Mouse (Mus musculus): ENCODE measurements at regions not wholly inside any gene's neighbourhood (a gene's known extent, or its start where the extent isn't known, plus 50 kb on each side); places are given as distances from the start of the nearest gene placed in this dataset.

GRCm38 (mm10) chr14:25223091-25223490 is 235.9 kb upstream of the Zmiz1 start:
- WGBS: 56% methylated on average over 1 of the region's 1 CpGs
- Histone ChIP-seq H3K27me3 (replicated peaks; ENCODE audit: control insufficient read depth, insufficient read depth, low read length) (no peaks in the 10 kb centered on the region), H3K36me3 (ENCODE audit: control insufficient read depth, insufficient read depth, low read length) (no peaks in the 10 kb centered on the region), H3K4me1 (replicated peaks; ENCODE audit: control insufficient read depth, insufficient read depth, low read length) (peaks cover 24% of the 10 kb centered on the region), H3K4me2 (no peak overlapping the region), H3K9ac (ENCODE audit: low read depth, low read length) (no peak overlapping the region), H3K27ac (ENCODE audit: low read depth, low read length) (no peak overlapping the region), H3K4me3 (ENCODE audit: low read depth, low read length) (no peak overlapping the region), H3K9me3 (ENCODE audit: control insufficient read depth, low read length) (no peaks in the 10 kb centered on the region)
- ATAC-seq (replicated peaks; ENCODE audit: low FRiP score): no peak
- DNase-seq (ENCODE audit: low spot score): no peak

GRCm38 (mm10) chr14:25225214-25225613 is 233.8 kb upstream of the Zmiz1 start:
- DNase-seq (ENCODE audit: low spot score): no peak
- Histone ChIP-seq H3K9me3 (ENCODE audit: control insufficient read depth, low read length) (no peaks in the 10 kb centered on the region), H3K27ac (ENCODE audit: low read depth, low read length) (no peak overlapping the region), H3K36me3 (ENCODE audit: control insufficient read depth, insufficient read depth, low read length) (no peaks in the 10 kb centered on the region), H3K4me1 (replicated peaks; ENCODE audit: control insufficient read depth, insufficient read depth, low read length) (peaks cover 24% of the 10 kb centered on the region), H3K9ac (ENCODE audit: low read depth, low read length) (no peak overlapping the region), H3K4me3 (ENCODE audit: low read depth, low read length) (no peak overlapping the region), H3K27me3 (replicated peaks; ENCODE audit: control insufficient read depth, insufficient read depth, low read length) (no peaks in the 10 kb centered on the region), H3K4me2 (no peak overlapping the region)
- no peak for ATAC-seq (replicated peaks; ENCODE audit: low FRiP score)
- WGBS: 44% methylated on average over 3 of the region's 3 CpGs

GRCm38 (mm10) chr14:25226155-25226839 is 232.7 kb upstream of the Zmiz1 start:
- peak overlapping the region; percentile 55 for H3K4me2 ChIP-seq
- peak overlapping the region; percentile 71 for H3K27ac ChIP-seq (ENCODE audit: low read depth, low read length)
- DNase-seq (ENCODE audit: low spot score) (peak; percentile 59), ATAC-seq (replicated peaks; ENCODE audit: low FRiP score) (peak; percentile 74)
- H3K36me3 ChIP-seq (ENCODE audit: control insufficient read depth, insufficient read depth, low read length): no peaks in the 10 kb centered on the region
- H3K9ac ChIP-seq (ENCODE audit: low read depth, low read length): peak overlapping the region; percentile 41; the same call in 1 of the 2 replicates
- peaks cover 24% of the 10 kb centered on the region for H3K4me1 ChIP-seq (replicated peaks; ENCODE audit: control insufficient read depth, insufficient read depth, low read length)
- no peaks in the 10 kb centered on the region for H3K9me3 ChIP-seq (ENCODE audit: control insufficient read depth, low read length)
- H3K4me3 ChIP-seq (ENCODE audit: low read depth, low read length): peak overlapping the region; percentile 17; the same call in 1 of the 2 replicates
- no peaks in the 10 kb centered on the region for H3K27me3 ChIP-seq (replicated peaks; ENCODE audit: control insufficient read depth, insufficient read depth, low read length)
- WGBS: 19% methylated on average over 11 of the region's 11 CpGs

GRCm38 (mm10) chr14:25226840-25227506 is 232.0 kb upstream of the Zmiz1 start:
- Histone ChIP-seq H3K9me3 (ENCODE audit: control insufficient read depth, low read length) (no peaks in the 10 kb centered on the region), H3K4me3 (ENCODE audit: low read depth, low read length) (no peak overlapping the region), H3K27ac (ENCODE audit: low read depth, low read length) (peak overlapping the region; percentile 71), H3K36me3 (ENCODE audit: control insufficient read depth, insufficient read depth, low read length) (no peaks in the 10 kb centered on the region), H3K9ac (ENCODE audit: low read depth, low read length) (no peak overlapping the region), H3K4me1 (replicated peaks; ENCODE audit: control insufficient read depth, insufficient read depth, low read length) (peaks cover 24% of the 10 kb centered on the region), H3K27me3 (replicated peaks; ENCODE audit: control insufficient read depth, insufficient read depth, low read length) (no peaks in the 10 kb centered on the region), H3K4me2 (peak overlapping the region; percentile 55)
- 58% methylated on average over 7 of the region's 7 CpGs for WGBS
- DNase-seq (ENCODE audit: low spot score) (no peak), ATAC-seq (replicated peaks; ENCODE audit: low FRiP score) (no peak)

- Histone ChIP-seq H3K9me3 (ENCODE audit: control insufficient read depth, low read length) (no peaks in the 10 kb centered on the region), H3K4me2 (no peak overlapping the region), H3K27me3 (replicated peaks; ENCODE audit: control insufficient read depth, insufficient read depth, low read length) (no peaks in the 10 kb centered on the region), H3K4me3 (ENCODE audit: low read depth, low read length) (no peak overlapping the region), H3K9ac (ENCODE audit: low read depth, low read length) (no peak overlapping the region), H3K36me3 (ENCODE audit: control insufficient read depth, insufficient read depth, low read length) (no peaks in the 10 kb centered on the region), H3K4me1 (replicated peaks; ENCODE audit: control insufficient read depth, insufficient read depth, low read length) (peaks cover 24% of the 10 kb centered on the region), H3K27ac (ENCODE audit: low read depth, low read length) (no peak overlapping the region)
- no peak for DNase-seq (ENCODE audit: low spot score)
- ATAC-seq (replicated peaks; ENCODE audit: low FRiP score): no peak
- WGBS: 79% methylated on average over 13 of the region's 13 CpGs
Observed at GRCm38 (mm10) chr14:25228321-25229047, 230.5 kb upstream of the Zmiz1 start.

- Histone ChIP-seq H3K4me2 (no peak overlapping the region), H3K4me1 (replicated peaks; ENCODE audit: control insufficient read depth, insufficient read depth, low read length) (peaks cover 19% of the 10 kb centered on the region), H3K4me3 (ENCODE audit: low read depth, low read length) (no peak overlapping the region), H3K9me3 (ENCODE audit: control insufficient read depth, low read length) (no peaks in the 10 kb centered on the region), H3K27ac (ENCODE audit: low read depth, low read length) (no peak overlapping the region), H3K9ac (ENCODE audit: low read depth, low read length) (no peak overlapping the region), H3K27me3 (replicated peaks; ENCODE audit: control insufficient read depth, insufficient read depth, low read length) (no peaks in the 10 kb centered on the region), H3K36me3 (ENCODE audit: control insufficient read depth, insufficient read depth, low read length) (no peaks in the 10 kb centered on the region)
- ATAC-seq (replicated peaks; ENCODE audit: low FRiP score) (no peak), DNase-seq (ENCODE audit: low spot score) (no peak)
- WGBS: 50% methylated on average over 6 of the region's 6 CpGs
Observed at GRCm38 (mm10) chr14:25229569-25229968, 229.4 kb upstream of the Zmiz1 start.

- no peak overlapping the region for H3K4me3 ChIP-seq (ENCODE audit: low read depth, low read length)
- 69% methylated on average over 1 of the region's 1 CpGs for WGBS
- H3K4me1 ChIP-seq (replicated peaks; ENCODE audit: control insufficient read depth, insufficient read depth, low read length): peaks cover 11% of the 10 kb centered on the region
- no peaks in the 10 kb centered on the region for H3K27me3 ChIP-seq (replicated peaks; ENCODE audit: control insufficient read depth, insufficient read depth, low read length)
- H3K36me3 ChIP-seq (ENCODE audit: control insufficient read depth, insufficient read depth, low read length): no peaks in the 10 kb centered on the region
- DNase-seq (ENCODE audit: low spot score): no peak
- no peaks in the 10 kb centered on the region for H3K9me3 ChIP-seq (ENCODE audit: control insufficient read depth, low read length)
- H3K27ac ChIP-seq (ENCODE audit: low read depth, low read length): no peak overlapping the region
- H3K4me2 ChIP-seq: no peak overlapping the region
- peak; percentile 51 for ATAC-seq (replicated peaks; ENCODE audit: low FRiP score)
- H3K9ac ChIP-seq (ENCODE audit: low read depth, low read length): no peak overlapping the region
Observed at GRCm38 (mm10) chr14:25231881-25232280, 227.1 kb upstream of the Zmiz1 start.

GRCm38 (mm10) chr14:25236421-25236973 is 222.5 kb upstream of the Zmiz1 start:
- Histone ChIP-seq H3K27ac (ENCODE audit: low read depth, low read length) (no peak overlapping the region), H3K4me3 (ENCODE audit: low read depth, low read length) (no peak overlapping the region), H3K4me1 (replicated peaks; ENCODE audit: control insufficient read depth, insufficient read depth, low read length) (no peaks in the 10 kb centered on the region), H3K9me3 (ENCODE audit: control insufficient read depth, low read length) (no peaks in the 10 kb centered on the region), H3K27me3 (replicated peaks; ENCODE audit: control insufficient read depth, insufficient read depth, low read length) (no peaks in the 10 kb centered on the region), H3K9ac (ENCODE audit: low read depth, low read length) (no peak overlapping the region), H3K36me3 (ENCODE audit: control insufficient read depth, insufficient read depth, low read length) (no peaks in the 10 kb centered on the region), H3K4me2 (no peak overlapping the region)
- ATAC-seq (replicated peaks; ENCODE audit: low FRiP score) (no peak), DNase-seq (ENCODE audit: low spot score) (no peak)
- WGBS: 77% methylated on average over 13 of the region's 13 CpGs

Data from liver, embryonic 11.5 days (tissue).